Mouse (Mus musculus) hematopoietic stem cell, adult 5-6 weeks (primary cell): ENCODE measurements at regions not wholly inside any gene's neighbourhood (a gene's known extent, or its start where the extent isn't known, plus 50 kb on each side); places are given as distances from the start of the nearest gene placed in this dataset.

ENCODE experiments used
- ATAC-seq, 2 experiments: fragments of 125-278 bp in 1 of 2; replicated peaks in 1 of 2; 2 replicates each; pipeline ENCODE4 v1.8.0; 2016 to 2017; ENCODE audit warnings: inconsistent platforms in 2 of 2, mild to moderate bottlenecking in 2 of 2, moderate number of reproducible peaks in 2 of 2, low read depth in 1 of 2, moderate TSS enrichment in 1 of 2; ENCODE audit not compliant: low FRiP score in 2 of 2, poor library complexity in 2 of 2, severe bottlenecking in 2 of 2, insufficient read depth in 1 of 2, low TSS enrichment in 1 of 2

DNA sequence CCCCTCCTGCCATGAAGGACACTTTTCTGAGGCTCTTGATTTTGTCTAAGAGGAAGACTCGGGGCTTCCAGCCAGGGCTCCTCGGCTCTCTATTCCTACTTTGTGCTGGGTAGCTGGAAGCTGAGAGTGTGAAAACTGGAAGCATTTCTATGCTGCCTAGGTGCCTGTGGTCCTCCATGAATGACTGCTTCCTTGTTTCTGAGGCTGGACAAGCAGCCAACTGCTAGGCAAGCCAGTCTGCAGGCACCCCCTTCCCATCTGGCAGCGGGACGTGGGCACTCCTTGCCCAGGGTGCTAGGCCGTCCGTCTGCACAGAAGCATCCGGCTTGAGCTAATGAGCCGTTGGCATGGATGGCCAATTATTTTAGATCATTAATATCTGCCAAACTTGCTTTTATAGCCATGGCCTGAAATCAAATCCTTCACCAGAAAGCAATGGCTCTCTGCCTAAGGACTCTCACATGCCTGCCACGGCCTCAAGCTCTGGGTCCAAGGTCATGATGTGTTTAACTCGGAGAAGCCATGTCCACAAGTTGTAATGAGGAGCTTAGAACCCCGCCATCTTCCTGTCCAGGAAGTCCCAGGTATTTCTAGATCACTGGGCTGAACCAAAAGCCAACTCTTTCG is 534.5 kb upstream of the Adam5 start:
- no peak for ATAC-seq

DNA sequence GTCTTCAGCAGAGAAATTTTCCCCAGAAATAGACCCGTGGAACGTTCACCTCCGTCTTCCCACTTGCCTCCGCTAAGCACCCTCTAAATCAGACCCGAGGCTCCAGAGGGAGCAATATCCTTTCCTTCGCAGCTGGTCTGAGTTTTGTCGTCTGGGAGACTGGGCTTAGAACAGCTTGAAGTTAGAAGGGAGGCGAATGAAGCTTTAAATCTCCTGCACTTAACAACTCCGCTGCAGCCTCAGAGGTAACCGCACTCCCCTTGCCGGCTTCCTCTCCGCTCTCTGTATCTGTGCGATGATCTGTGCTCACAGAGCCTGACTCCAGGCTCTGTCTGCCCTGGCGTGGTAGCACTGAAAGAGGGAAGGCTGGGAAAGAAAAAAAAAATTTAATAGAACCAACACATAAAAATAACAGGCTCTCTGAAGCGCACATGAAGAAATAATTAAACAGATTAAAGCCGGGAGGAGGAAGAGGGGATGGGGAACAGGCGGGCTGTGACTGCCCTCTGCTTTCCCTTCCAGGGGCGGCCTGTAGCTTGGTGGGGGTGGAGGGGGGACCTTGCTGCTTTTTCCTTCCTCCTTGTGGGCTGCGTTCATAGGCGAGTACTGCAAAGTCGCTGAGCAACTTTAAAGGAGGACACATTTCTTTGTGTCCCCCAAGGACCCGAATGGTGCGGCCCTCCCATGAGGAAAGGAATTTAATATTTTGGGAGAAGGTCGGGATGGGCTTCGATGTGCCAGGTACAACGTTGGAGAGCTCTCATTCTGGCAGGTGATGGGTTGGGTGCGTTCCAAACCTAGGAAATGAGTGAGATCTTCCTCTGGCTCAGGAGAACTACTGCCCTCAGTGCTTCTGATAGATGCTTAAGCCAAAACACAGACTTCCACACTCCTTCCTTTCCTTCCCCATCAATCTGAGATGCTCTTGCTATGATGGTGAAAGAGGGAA is 529.9 kb upstream of the Adam5 start:
- peak; percentile 93 to 94 for ATAC-seq

DNA sequence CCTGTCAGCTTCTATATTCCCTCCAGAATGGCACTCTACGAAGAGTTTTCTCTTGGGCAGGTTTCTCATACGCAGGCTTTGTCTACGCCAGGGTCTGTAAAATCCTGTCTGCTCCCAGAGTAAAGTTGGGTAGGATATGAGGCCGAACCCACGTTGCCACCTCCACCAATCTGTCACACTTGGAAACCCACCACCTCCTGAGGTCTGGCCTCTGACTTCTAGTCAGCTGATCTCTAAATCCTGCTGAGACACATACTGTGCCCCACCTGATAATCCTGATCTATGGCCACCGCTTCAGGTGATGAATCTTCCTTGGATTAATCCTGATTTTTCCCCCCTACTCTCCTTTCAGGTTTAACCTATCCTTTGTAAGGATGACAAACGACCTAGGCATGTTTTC is 529.2 kb upstream of the Adam5 start:
- no peak for ATAC-seq

DNA sequence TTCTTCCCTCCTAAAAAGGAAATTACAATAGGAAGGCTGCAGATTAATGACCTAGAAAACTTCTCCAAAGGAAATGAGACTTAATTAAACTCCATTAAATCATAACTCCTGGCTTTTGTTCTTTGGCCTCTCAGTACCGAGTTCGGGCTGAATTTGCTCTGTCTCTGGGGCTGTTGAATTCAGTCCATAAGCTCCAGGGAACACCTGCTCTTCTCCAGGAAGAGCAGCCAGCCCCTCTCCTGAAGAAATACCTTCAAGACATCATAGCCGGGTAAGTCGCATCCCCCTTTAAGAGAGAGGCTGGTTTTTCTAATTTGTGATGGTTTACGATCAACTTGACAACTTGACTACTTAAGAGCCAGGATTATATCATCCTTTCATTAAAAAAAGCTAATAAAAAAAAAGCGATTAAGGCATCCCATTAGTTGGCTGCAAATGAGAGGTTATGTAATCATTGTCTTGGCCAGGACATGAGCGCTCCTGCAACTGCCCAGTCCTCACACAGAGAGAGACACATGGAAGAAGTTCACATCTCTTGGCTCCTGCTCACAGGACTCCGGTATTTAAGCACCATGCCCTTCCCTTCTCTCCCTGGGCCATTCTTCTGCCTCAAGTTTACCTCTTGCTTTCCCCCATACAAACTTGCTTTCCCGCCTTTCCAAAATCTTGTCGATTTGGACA is 524.0 kb upstream of the Adam5 start:
- ATAC-seq, result no peak

DNA sequence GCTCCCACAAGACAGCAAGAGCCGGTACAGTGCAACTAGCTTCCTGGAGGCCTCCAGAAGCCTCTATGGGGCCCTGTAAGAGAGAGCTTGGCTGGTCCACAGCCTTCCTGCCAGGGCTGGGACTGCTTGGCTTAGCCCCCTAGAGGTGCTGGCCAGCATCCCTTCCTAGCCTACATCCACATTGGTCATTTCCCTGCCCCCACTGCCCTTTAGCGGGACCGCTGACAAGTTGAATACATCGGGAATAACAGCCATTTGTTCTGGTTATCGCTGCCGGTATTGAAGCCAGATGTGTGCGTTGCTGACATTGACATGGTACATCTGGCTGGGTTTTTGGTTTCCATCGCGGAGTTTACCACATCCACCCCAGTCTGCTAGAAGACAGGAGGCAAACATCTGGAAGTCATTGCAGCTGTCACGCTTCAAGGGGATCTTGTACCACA is 519.0 kb upstream of the Adam5 start:
- ATAC-seq, result no peak

DNA sequence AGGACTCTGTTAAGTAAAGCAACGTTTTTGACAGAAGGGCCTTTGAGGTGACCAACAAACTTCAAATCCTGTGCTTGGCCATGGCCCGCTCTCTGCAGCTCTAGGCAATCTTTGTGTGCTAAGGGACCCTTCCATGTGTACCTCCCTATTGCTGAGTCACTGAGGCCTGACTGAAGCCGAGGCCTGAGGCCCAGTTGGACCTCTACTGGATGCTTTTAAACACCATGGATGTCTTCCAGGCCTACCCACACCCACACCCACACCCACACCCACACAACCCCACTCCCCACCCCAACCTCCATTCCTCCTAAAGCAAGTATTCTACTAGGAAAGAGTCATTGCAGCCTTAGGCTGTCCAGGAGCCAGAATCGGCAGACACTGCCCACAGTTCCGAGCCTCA is 518.3 kb upstream of the Adam5 start:
- ATAC-seq, result no peak

DNA sequence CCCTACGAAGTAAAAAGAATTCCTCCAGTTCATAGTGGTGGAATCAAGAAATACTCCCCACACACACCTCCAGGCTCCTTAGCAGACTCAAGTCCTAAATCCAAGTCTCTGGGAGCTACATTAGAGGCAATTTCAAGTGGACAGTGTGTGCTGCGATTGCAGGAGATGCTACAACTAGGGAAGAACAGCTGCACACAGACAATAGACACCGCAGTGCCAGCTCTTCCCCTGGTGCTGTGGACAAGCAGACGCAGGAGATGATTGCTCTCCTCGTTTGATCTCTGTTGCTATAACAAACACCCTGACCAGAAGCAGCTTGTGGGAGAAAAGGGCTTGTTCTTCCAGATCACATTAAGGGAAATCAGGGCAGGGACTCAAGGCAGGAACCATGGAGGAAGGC is 517.1 kb upstream of the Adam5 start:
- ATAC-seq, result no peak

DNA sequence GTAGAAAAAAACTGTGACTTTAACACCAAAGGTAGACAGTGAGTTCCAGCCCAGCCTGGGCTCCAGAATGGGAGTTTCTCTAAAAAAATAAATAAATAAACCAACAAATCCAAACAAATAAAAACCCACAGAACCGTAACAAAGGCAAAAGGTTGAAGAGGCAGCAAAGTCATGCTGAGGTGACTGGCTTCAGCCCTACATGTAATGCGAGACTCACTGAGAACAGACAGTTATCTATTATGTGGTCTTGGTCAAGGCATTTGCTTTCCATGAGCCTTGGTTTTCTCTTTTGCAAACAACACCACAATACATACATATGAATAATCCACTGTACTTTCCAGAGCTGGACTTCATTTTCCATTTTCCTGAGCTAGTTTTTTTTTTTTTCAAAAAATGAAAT is 516.6 kb upstream of the Adam5 start:
- ATAC-seq, result no peak

DNA sequence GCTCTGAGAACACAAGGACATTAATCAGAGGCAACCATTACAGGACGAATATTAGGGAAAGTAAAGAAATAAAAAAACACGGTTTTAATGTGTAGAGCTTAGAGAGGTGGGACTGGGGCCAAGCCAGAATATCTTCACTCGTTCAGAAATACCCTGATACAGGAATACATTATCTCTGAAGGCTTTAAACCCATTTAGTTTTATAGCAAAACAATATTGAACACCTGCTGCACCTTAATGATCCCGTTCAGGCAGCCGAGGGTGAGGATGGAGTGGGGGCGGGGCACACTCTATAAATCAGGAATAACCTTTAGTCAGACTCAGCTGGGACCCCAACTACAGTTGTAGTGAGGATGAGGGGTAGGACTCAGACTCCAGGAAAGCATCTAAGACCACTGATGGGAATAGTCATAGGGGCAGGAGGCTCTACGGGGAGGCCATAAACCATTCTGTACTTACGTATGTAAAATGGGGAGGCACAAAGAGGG is 508.0 kb upstream of the Adam5 start:
- ATAC-seq, result no peak

DNA sequence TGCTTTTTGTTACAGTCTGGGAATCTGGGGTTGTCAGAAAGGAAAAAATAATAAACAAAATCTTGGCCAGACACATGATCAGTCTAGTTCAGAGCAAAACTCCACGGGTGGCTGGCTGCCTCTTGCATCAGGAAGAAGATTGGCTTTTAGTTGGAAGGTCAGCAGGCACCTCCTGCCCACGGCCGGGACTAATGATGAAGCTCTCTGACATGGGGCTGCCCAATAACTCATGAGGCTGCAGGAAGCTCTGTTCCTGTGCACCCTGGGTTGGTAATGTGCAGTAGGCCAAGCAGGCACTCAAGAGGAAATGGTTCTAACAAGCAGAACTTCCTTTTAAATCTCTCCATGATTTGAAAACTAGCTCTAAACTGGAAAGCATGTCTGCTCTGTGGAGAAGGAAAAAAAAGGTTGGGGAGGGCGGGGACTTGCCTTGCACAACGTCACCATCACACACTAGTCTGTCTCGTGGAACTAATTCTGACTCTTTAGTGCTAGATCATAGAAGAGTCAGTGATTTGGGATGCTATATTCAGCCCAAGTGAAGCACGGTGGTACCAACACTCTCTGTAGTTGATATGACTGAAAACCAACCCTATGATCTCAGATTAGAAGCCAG is 507.1 kb upstream of the Adam5 start:
- ATAC-seq, result peak; percentile 90 to 93

DNA sequence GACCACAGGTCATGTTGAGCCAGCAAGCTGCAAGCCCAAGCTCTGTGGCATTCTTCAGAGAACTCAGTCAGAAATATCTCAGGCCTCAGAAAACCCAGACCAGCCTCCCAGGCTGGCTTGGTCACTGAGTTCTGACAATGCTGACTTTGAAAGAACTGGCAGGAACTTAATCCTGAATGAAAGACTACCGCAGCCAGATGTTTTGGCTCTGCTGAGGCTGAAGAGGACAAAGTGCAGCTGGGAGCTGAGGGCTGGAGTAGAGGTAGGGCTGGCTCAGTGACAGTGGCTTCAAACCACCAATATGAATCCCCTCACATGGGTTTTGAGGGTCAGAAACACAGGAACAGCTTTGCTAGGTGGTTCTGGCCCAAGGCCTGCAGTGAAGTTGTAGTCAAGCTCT is 505.6 kb upstream of the Adam5 start:
- no peak for ATAC-seq

DNA sequence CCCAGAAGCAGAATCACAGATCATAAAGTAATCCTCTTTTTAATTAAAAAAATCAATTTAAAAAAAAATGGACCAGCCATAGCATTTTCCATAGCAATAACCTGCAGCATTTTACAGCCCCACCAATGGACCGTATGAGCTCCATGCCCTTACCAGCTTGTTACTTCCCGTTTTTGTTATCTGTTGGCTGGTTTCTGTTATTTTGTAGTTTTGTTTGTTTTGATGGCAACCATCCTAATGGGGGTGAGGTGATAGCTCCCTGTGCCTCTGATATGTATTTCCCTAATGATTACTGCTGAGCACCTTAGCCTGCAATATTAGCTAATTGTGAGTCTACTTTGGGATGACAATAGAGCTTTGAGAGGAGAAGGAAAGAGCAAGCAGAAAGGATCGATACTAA is 504.1 kb upstream of the Adam5 start:
- ATAC-seq, result no peak

DNA sequence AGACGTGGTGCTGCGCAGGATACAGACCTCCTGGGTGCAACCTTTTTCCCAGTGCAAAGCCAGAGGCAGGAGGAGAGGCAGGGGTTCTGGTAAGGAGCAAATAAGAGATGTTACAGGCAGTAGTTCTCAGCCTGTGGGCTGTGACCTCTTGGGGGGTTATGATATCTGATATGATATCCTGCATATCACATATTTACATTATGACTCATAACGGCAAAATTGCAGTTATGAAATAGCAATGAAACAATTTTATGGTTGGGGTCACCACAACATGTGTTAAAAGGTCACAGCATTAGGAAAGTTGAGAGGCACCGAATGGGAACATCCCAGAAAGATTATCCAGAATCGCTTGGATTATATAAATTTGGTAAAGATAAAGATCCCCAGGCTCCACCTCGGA is 502.8 kb upstream of the Adam5 start:
- no peak for ATAC-seq

DNA sequence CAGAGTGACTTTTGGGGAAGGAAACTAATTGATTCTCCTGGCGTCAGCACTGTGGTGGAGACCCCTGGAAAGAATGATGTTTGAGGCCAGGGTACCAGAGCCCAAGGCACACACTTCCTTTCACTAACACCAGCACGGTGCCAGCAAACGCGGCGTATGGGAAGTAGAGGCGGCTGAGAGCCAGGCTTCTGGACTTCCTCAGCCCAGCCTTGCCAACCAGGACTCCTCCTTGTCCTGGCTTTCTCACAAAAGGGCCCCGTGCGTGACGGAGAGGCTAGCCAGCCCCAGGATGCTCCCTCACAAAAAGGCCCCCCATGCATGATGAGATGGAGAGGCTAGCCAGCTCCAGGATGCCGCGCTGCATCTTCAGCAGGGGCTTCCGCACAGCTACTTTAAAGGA is 502.1 kb upstream of the Adam5 start:
- ATAC-seq, result peak; percentile 39 to 52; a peak in 2 of 4 replicates

DNA sequence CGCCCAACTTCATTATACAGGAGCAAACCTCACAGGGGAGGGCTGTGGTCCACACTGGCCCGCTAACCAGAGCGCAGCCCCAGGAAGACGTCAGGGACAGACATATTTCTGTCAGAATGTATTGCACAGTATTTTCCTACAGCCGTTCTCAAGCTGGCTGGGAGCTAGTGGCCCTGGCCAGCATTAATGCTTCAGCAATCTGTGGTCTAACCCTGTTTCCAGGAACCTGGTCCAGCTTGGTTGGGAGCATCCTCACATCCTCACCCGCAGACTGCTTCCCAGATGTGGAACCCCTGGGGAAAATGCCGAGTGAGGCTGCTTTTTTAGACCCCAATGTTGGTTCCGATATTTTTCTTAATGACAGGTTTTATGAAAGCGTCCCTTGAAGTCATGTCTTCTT is 500.6 kb upstream of the Adam5 start:
- ATAC-seq, result no peak

DNA sequence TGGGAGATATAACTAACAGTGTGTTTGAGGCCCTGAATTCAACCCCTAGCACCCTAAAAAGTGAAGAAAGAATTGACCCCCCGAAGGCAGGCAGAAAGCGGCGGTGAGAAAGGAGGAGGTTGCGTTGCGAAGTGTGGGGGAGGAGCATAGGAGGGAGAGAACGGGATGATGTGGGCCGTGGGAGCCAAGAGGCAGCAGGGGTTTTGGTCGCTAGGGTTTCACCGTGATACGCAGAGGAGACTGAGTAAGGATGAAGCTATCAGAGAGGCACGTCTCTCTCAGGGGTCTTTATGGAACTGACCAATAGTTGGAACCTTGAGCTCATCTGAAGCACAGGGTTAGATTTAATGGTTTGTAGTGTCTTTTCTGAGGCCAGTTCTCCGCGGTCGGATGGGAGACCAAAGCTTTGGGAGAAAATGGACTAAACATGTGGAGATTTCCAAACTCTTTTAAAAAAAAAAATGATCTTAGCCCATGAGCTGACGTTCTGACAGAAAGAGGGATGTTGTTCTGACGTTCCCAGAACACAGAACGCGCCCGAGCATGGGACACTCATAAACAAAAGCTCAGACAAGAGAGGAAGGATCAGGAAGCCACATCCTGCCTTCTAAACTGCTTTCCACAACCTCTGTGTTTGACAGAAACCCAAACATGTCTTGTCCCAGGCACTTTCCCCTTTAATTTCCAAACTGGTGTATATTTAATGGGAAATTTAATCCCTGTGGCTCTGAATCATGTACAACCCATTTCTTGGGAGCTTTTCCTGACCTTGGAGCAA is 499.7 kb upstream of the Adam5 start:
- ATAC-seq, result no peak

DNA sequence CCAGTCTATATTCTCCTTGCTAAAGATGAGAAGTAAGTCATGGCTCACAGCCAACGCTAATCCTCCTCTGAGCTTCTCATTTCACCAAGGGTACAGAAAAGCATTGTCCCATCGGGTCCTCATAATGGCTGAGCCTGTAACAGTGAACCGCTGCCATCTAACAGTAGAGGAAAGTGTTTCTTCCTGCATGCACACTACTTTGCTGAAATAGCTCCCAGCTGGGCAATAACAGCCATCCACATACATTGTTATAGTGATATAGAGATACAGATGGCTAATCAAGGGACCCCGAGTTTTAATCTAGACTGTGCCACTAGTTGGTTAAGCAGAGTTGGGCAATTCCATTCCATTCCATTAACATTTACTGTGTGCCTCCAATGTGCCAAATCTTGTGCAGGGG is 492.2 kb upstream of the Adam5 start:
- ATAC-seq, result no peak
